Mouse (Mus musculus): ENCODE results near the gene Klhl2.

Gene Klhl2

GRCm38 (mm10) chr8:64829921-64830320 is 19.9 kb downstream of the Klhl2 start:
- no peak for DNase-seq

DNA sequence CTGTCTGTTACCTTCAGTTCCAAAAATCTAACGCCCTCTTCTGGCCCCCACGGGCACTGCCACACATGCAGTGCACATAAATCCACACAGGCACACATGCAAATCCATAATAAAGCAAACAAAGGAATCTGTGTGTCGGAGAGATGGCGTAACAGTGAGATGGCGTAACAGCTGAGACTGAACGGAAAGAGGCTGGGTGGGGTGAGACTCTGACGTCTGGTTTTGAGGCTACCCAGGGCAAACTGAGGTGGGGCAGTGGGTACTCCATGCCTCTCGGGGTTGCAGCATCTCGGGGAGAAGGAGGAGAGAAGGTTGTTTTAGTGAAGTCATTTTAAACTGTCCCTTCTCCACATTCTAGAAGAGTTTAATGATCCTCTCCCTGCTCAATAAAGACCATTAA is 20.4 kb downstream of the Klhl2 start:
- DNase-seq = no peak

DNA sequence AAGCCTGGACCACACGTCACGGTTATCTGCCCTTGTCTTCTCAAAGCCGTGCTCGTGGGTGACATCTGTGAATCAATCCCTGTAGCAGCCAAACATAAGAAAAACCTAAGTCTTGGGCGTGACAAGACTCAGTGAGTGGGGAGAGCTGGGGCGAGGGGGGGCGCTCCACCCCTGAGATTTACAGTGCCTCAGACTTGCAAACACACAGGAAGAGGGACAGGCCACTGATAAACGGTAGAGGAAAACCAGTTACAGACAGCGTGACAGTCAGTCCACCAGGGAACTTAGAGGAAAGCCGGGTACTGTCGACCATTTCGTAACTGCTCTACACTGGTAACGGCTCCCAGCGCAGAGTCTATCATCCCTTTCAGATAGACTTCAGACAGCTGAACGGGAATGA is 21.4 kb downstream of the Klhl2 start:
- DNase-seq = no peak

GRCm38 (mm10) chr8:64827356-64827755 is 22.5 kb downstream of the Klhl2 start:
- no peak for DNase-seq

- peak; percentile 28 for DNase-seq
Observed at GRCm38 (mm10) chr8:64826461-64826860, 23.4 kb downstream of the Klhl2 start.

DNA sequence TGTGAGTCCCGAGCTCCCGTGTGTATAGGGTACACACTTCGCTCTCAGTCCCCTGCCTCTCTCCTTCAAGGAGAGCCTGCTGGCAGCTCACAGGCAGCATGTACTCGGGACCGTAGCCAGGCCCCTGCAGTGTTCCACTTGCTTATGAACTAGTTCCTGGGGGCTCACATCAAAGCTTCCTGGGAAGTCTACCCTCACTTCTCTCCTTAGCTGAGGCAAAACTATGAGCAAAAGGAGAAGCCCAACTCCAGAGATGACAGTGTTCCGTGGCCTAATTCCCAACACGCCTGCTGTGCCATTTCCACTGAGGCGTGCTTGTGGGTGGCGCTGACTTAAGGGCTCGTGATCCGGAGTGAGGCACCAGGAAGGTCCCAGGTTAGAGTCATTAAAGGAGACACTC is 25.9 kb downstream of the Klhl2 start:
- DNase-seq = no peak

DNA sequence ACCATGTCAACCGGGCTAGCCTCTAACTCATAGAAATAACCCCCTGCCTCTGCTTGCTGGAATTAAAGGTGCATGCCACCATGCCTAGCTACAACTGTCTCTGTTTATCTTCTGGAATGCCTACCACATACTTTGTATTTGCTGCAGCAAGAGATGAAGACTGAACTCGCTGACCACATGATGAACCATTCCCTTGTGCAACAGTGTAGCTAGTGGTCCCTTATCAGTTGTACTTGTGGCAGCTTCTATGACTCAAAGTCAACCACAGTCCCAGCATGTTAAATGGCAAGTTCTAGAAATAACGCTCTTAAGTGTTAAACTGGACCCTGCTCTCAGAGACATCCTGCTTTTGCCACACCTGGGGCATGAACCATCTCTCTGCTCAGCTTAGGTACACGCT is 28.9 kb downstream of the Klhl2 start:
- DNase-seq = no peak

DNA sequence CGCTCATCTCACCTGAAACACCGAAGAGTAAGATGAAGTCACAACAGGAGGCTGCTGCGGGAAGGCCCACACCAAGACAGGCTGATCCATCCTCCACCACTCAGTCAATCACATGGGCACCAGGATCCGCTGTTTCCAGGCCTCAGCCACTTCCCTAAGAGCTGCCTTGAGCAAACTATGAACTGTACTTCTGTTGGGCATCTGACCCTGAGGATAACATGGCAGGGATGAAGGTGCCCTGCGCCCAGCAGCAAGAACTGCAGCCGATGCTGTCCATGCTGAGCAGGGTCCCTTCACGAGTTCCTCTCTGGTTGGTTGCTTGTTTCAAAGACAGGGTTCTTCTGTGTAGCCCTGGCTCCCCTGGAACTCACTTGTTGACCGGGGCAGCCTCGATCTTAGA is 38.0 kb downstream of the Klhl2 start:
- no peak for DNase-seq

DNA sequence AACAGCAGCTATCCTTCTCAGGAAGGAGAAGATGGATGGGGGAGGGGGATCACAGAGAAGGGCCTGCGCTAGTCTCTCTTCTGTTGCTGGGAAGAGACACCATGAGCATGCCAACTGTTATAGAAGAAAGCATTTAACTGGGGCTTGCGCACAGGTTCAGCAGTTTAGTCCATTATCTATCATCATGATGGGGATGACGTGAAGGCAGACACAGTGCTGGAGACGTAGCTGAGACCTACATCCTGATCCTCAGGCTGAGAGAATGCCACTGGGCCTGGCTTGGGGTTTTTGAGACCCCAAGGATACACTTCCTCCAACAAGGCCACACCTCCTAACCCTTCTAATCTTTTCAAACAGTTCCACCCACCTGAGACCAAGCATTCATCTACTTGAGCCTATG is 38.7 kb downstream of the Klhl2 start:
- DNase-seq = no peak

GRCm38 (mm10) chr8:64806558-64806957 is 43.3 kb downstream of the Klhl2 start:
- no peak for DNase-seq

DNA sequence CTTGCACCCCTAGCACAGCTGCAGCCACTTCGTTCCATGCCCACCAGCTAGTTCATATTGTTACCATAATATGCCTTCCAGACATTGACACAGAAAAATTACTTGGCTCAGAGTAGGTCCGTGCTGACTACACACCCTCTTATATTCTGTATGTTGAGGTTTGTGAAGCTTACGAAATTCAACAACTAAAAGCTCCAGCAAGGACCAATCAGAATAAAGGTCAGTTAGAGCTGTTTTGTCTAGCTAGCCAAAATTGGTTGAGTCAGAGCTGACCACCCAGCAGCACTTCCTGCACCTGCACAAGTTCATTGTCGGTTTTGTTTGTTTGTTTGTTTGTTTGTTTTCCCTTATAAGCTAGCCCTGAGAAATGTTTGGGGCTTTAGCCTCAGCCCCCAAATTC is 44.8 kb downstream of the Klhl2 start:
- DNase-seq = no peak

DNA sequence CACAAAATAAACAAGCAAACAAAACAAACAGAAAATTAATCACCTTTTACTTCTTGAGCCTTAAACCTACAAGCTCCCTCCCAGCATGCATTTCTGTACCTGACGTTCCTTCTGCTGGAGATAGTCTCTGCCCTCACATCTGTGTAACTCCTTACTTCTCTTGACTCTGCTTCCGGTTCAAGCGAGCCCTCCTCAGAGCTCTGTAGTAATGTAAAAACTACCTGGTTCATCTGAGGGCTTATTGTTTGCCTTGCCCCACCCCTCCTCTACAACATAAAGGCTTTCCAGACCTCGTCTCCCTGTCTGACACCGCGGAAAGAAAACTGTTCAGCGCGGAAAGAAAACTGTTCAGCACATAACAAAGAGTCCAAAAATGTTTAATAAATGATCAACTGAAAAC is 50.5 kb downstream of the Klhl2 start:
- DNase-seq = no peak

- DNase-seq = no peak
Observed at GRCm38 (mm10) chr8:64798503-64798902, 51.3 kb downstream of the Klhl2 start.

GRCm38 (mm10) chr8:64797751-64798150 is 52.1 kb downstream of the Klhl2 start:
- DNase-seq = no peak

- DNase-seq = no peak
Observed at GRCm38 (mm10) chr8:64791250-64791881, 58.5 kb downstream of the Klhl2 start.

DNA sequence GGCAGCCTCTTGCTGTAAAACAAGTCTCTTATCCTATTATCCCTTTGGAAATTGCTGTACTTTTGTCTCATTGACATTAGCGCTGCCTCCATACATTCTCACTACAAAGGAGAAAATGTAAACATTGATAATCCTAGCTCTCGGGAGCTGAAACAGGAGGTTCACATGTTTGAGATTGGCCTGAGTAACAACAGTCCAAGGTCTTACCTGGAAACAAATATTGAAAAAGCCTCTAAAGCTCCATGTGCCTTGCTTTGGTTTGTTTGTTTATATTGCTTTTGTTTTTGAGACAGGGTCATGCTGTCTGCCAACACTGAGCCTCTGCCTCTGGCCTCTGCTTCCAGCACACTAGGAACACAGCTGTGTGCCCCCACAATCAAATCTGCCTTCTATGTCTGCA is 59.4 kb downstream of the Klhl2 start:
- no peak for DNase-seq

GRCm38 (mm10) chr8:64788715-64789114 is 61.1 kb downstream of the Klhl2 start:
- peak; percentile 74 for DNase-seq

GRCm38 (mm10) chr8:64786801-64787200 is 63.0 kb downstream of the Klhl2 start:
- no peak for DNase-seq

DNA sequence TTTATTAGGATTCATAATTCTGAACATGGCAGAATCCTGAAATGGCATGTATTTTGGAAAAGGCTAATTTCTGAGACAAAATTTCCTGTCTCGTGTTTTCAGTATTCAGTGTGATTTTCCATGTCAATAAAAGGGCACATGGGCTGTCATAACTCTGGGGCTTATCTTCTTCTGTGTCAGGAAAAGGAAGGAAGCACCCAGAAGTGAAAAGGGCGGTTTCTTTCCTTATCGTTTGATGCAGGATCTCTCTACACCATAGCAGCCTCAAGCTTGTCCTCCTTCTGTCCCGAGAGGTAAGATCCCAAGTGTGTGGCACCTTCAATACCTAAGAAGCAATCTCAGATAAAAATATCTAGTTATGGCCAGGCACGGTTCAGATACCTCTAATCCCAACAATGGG is 65.6 kb downstream of the Klhl2 start:
- no peak for DNase-seq

DNA sequence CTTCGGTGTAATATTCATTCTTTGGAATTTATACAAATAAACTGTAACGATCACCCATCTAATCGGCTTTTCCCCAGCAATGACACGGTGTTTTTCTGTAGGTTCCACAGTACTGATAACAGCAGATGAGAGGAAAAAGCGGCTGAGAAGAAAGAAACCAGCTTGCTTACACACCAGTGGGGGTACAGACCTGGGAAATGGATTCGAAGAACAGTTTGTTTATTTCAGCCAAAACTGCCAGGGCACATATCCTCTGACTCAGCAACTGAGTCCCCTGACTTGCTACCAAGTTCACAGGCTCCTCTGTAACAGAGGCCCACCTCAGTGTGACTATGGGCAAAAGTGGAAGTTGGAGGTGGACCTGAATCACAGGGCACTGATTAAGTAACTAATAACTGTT is 67.9 kb downstream of the Klhl2 start:
- DNase-seq = no peak

DNA sequence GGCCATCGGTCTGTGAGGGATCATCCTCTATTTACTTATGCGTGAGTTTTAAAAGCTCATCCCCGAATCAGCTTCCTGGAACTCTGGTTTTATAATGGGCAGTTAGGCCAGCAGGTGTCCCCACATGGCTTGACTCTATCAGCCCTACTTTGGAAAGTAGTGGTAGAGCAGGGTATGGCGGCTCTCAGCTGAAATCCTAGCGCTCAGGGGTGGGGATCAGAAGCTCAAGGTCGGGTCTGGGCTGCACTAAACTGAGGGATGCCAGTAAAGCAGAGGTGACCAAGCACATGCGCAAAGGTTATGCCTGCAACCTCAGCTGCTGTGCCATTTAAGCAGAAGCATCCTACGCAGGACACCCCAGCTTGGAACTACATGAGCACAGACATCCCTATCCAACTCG is 71.9 kb downstream of the Klhl2 start:
- no peak for DNase-seq

GRCm38 (mm10) chr8:64774136-64774535 is 75.7 kb downstream of the Klhl2 start:
- DNase-seq = no peak

GRCm38 (mm10) chr8:64770814-64771213 is 79.0 kb downstream of the Klhl2 start:
- DNase-seq = no peak

DNA sequence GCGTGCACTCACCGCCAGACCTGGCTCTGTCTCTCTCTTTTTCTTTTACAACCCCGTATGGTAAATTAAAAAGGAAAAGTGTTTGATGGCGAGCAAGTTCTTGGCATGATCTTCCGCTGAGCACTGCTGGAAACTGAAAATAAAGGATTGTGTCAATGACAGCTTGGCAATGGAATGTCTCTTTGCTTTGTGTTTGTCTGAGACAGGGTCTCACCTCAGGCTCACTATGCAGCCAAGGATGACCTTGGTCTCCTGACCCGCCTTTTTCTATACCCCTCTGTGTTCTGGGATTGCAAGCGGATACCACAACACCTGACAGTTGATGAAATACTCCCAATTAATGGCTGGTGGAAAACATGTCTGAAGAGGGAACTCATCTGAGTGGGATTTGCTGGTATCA is 80.2 kb downstream of the Klhl2 start:
- DNase-seq = no peak

DNA sequence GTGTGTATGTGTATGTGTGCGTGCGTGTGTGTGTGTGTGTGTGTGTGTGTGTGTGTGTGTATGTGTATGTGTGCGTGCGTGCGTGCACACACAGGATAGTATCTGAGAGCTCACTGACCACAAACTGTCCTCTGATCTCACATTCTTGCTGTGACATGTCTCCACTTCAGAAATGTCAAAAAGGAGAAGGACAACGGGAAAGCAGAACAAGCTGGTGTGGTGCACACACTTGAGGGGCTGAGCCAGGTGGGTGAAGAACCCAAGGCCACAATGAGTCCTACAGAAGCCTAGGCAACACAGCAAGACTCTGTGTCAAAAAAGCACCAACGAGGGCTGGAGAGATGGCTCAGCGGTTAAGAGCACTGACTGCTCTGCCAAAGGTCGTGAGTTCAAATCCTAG is 81.2 kb downstream of the Klhl2 start:
- DNase-seq = no peak

GRCm38 (mm10) chr8:64767047-64767446 is 82.8 kb downstream of the Klhl2 start:
- peak; percentile 43 for DNase-seq
